8 mouse cellular contexts compared by ENCODE assay signal in genomic region chr6:51206712-51207505, GRCm38 (mm10).
DNase-seq lines count a peak whose midpoint lies in the region; ATAC-seq and TF ChIP-seq lines count a peak whose summit lies in the region.

No protein-coding gene starts in this region.

- TF ChIP-seq CTCF in lung, adult 2 months (IDR thresholded peaks at IDR 0.05; ENCODE audit: insufficient read depth, low read length), result peak; percentile 77

- H3K36me3 ChIP-seq in heart, embryonic 14.5 days (ENCODE audit: control insufficient read depth, insufficient read depth, low read length), result no peaks in the 10 kb centered on the region

- no peak for TF ChIP-seq POLR2A in lung, adult 2 months (IDR thresholded peaks at IDR 0.05; ENCODE audit: borderline replicate concordance, extremely low read depth, low read depth, low read length)

- 13% methylated on average over 11 of the region's 11 CpGs for WGBS in heart, embryonic 14.5 days
- WGBS in lung, adult 2 months, result 12% methylated on average over 11 of the region's 11 CpGs

- no peaks in the 10 kb centered on the region for H3K9me3 ChIP-seq in heart, embryonic 14.5 days (ENCODE audit: control insufficient read depth, low read length)

- 0 out of 4 replicates have a peak overlapping the region, but pooled peaks of 1 of the 2 experiments have one; percentile 15 for H3K4me3 ChIP-seq in heart, embryonic 14.5 days (ENCODE audit: control insufficient read depth in 1 of 2, insufficient read depth in 1 of 2, low read depth in 1 of 2, low read length in 2 of 2)
- no peak overlapping the region for H3K4me3 ChIP-seq in lung, adult 2 months (replicated peaks; ENCODE audit: extremely low read depth, low read depth, low read length)

- H3K27ac ChIP-seq in heart, embryonic 14.5 days (replicated peaks in 1 of 2; ENCODE audit: control insufficient read depth in 1 of 2, insufficient read depth in 1 of 2, low read depth in 2 of 2, low read length in 2 of 2), result no peak overlapping the region

- H3K4me1 ChIP-seq in heart, embryonic 14.5 days (ENCODE audit: control insufficient read depth in 2 of 2, insufficient read depth in 2 of 2, low read length in 2 of 2), result peaks cover 12 to 20% of the 10 kb centered on the region in 2 experiments
- H3K4me1 ChIP-seq in lung, adult 2 months (ENCODE audit: control insufficient read depth, insufficient read depth, low read length), result no peaks in the 10 kb centered on the region

- ATAC-seq in heart, embryonic 14.5 days (ENCODE audit: insufficient number of reproducible peaks, insufficient read depth, low FRiP score, low read depth), result no peak

- H3K27me3 ChIP-seq in heart, embryonic 14.5 days (ENCODE audit: control insufficient read depth, insufficient read depth, low read length), result peaks cover 17% of the 10 kb centered on the region

- H3K4me2 ChIP-seq in heart, embryonic 14.5 days (ENCODE audit: low read length), result peak overlapping the region; percentile 62

- peak; percentile 79 for DNase-seq in CD4-positive, CD25-positive, alpha-beta regulatory T cell, adult 2 months (ENCODE audit: low read depth, low spot score)
- DNase-seq in T-cell, adult 2 months (ENCODE audit: low spot score), result peak; percentile 47
- peak; percentile 82 for DNase-seq in embryo, embryonic 10.5 days (ENCODE audit: low spot score)
- DNase-seq in kidney, postnatal 25 days, result peak; percentile 64 to 81
- DNase-seq in lung, adult 2 months, result peak; percentile 57
- peak; percentile 71 for DNase-seq in retina, postnatal 1 day
- DNase-seq in yolk sac, embryonic 10.5 days (ENCODE audit: low spot score), result peak; percentile 31

- peak overlapping the region; percentile 40; the same call in 1 of the 2 replicates for H3K9ac ChIP-seq in heart, embryonic 14.5 days (ENCODE audit: low read length)

Comparison
In these comparisons a context has a peak if more than half of its experiments do, and no peak if none do; other contexts are left out.
1. DNase-seq: peak in every context shown above with its lines; median percentile 82 in embryo, embryonic 10.5 days; 79 in CD4-positive, CD25-positive, alpha-beta regulatory T cell, adult 2 months; 72 in kidney, postnatal 25 days; 71 in retina, postnatal 1 day; 57 in lung, adult 2 months; 47 in T-cell, adult 2 months; 31 in yolk sac, embryonic 10.5 days.